Mouse (Mus musculus): Measurements from ENCODE around the gene Eps8l2.

GRCm38 (mm10) chr7:141293852-141294471 is 44.7 kb upstream of the Eps8l2 start:
- TF ChIP-seq CTCF (IDR thresholded peaks at IDR 0.05; ENCODE audit: low read depth, low read length) (no peak), EP300 (IDR thresholded peaks at IDR 0.05; ENCODE audit: insufficient read depth, low read depth, low read length) (no peak)
